Mouse (Mus musculus) urinary bladder, adult 18-20 months (tissue): ENCODE measurements around the gene P4hb.

Experiments used
- DNase-seq, 2 experiments: peaks; one replicate each; pipeline ENCODE4 v3.0.0; 2022; ENCODE audit warnings: low spot score in 2 of 2, mixed read lengths in 2 of 2

P4hb gene

GRCm38 (mm10) chr11:120510375-120511030, 62.5 kb downstream of the P4hb start:
- DNase-seq, result no peak
